Mouse (Mus musculus) intestine, embryonic 14.5 days (tissue): ENCODE measurements around the gene Cers6. TPM values are rescaled to one million over a fixed set of nuclear protein-coding genes. Genes with fewer than 3 reads are reported as not detected.
A peak's percentile ranks its signal among the peaks of the same experiment; 100 is the strongest.

Experiments used
- ATAC-seq: fragments of 200-750 bp; cut with Nextera tagmentation; replicated peaks from 2 replicates; pipeline ENCODE4 v1.8.0; 2017; ENCODE audit warnings: low read depth, moderate number of reproducible peaks, moderate TSS enrichment, moderate library complexity; ENCODE audit not compliant: low FRiP score, low TSS enrichment
- DNase-seq: peaks from one replicate; pipeline ENCODE4 v3.0.0-alpha.2; 2018; ENCODE audit warnings: low spot score
- H3K27ac ChIP-seq: fragments of 300-500 bp; sonication (generic); 2 replicates; pipeline ENCODE4 v1.5.1; 2014; ENCODE audit warnings: low read depth, mild to moderate bottlenecking, control low read depth
- H3K27me3 ChIP-seq: fragments of 300-500 bp; sonication (generic); replicated peaks from 2 replicates; pipeline ENCODE4 v1.6.1; 2014; ENCODE audit warnings: low read length, control low read depth; ENCODE audit not compliant: control insufficient read depth, insufficient read depth
- H3K36me3 ChIP-seq: fragments of 300-500 bp; sonication (generic); 2 replicates; pipeline ENCODE4 v1.6.1; 2014; ENCODE audit warnings: low read length, control low read depth; ENCODE audit not compliant: control insufficient read depth, insufficient read depth
- H3K4me1 ChIP-seq: fragments of 300-500 bp; sonication (generic); replicated peaks from 2 replicates; pipeline ENCODE4 v1.6.1; 2014; ENCODE audit warnings: low read length, control low read depth, mixed read lengths; ENCODE audit not compliant: control insufficient read depth, insufficient read depth
- H3K4me2 ChIP-seq: fragments of 300-500 bp; sonication (generic); 2 replicates; pipeline ENCODE4 v1.6.1; 2014; ENCODE audit warnings: low read length
- H3K4me3 ChIP-seq: fragments of 300-500 bp; sonication (generic); 2 replicates; pipeline ENCODE4 v1.5.1; 2014; ENCODE audit warnings: low read depth, low read length, control low read depth, mixed read lengths
- H3K9ac ChIP-seq: fragments of 300-500 bp; sonication (generic); 2 replicates; pipeline ENCODE4 v1.6.1; 2014; ENCODE audit warnings: mild to moderate bottlenecking, low read length
- H3K9me3 ChIP-seq: fragments of 300-500 bp; sonication (generic); 2 replicates; pipeline ENCODE4 v1.6.1; 2016; ENCODE audit warnings: low read length, control low read depth; ENCODE audit not compliant: control insufficient read depth
- WGBS: fragments of 180-500 bp; shearing (Covaris S2); extraction: QIAGEN DNeasy Blood & Tissue Kit; methylation state at CpG from one replicate; pipeline ENCODE4 v1.1.7; 2014; 5-methylcytosine and 5-hydroxymethylcytosine counted together
- polyA plus RNA-seq: library from polyadenylated mRNA; unstranded; fragments of >200 nt; fragmentation: Nextera tagmentation; extraction: Ambion mirVana; gene quantifications from 2 replicates; pipeline ENCODE4 v1.2.1, GENCODE M21; 2014

Gene Cers6
- polyA plus RNA-seq, 1 experiment from 2014 or later, result 49.0 TPM

DNA sequence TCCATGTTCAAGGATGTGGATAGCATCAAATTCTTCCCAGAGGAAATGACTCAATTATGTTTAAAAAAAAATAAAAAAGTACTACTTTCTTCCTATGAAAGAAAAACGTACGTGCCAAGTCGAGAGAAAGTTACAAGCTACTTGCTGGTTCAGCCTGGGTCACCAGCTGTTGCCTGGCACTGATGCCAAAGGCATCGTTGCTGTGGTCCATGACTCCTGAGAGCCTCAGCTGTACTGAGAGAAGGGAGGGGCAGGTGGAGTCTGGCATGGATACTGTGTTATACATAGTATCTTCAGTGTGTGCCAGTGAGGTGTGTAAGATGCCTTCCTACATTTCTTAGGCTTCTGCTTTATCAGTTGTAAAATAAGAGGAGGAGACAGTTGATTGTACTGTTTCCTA is 277.5 kb downstream of the Cers6 start:
- H3K27me3 ChIP-seq, result no peaks in the 10 kb centered on the region
- H3K36me3 ChIP-seq, result no peaks in the 10 kb centered on the region
- 71% methylated on average over 4 of the region's 4 CpGs for WGBS
- H3K9me3 ChIP-seq, result no peaks in the 10 kb centered on the region
- H3K27ac ChIP-seq, result no peak overlapping the region
- no peak overlapping the region for H3K4me3 ChIP-seq
- H3K4me1 ChIP-seq, result peaks cover 8% of the 10 kb centered on the region; the same call in 1 of the 2 replicates
- ATAC-seq, result no peak
- H3K4me2 ChIP-seq, result no peak overlapping the region
- H3K9ac ChIP-seq, result no peak overlapping the region
- DNase-seq, result peak; percentile 27

DNA sequence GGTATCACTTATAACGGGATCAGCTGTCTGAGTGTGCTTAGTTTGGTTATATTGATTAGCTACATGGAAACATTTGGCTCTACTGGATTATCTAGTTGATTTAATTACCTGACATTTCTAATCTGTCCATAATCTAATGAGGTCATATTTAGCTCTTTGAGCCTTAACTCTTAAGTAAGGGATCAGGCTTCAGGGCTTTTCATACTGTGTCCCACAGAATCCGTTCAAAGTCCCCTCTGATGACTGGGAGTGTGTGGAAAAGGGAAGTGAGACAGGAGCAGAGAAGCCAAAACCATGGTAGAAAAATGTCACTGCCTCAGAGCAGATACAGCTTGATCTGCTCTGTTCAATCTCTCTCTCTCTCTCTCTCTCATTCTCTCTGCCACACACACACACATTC is 279.0 kb downstream of the Cers6 start:
- DNase-seq, result no peak
- H3K9ac ChIP-seq, result no peak overlapping the region
- ATAC-seq, result no peak
- 56% methylated on average over 2 of the region's 2 CpGs for WGBS
- H3K4me1 ChIP-seq, result peaks cover 3% of the 10 kb centered on the region; the same call in 1 of the 2 replicates
- no peak overlapping the region for H3K27ac ChIP-seq
- H3K4me2 ChIP-seq, result no peak overlapping the region
- H3K9me3 ChIP-seq, result no peaks in the 10 kb centered on the region
- no peak overlapping the region for H3K4me3 ChIP-seq
- no peaks in the 10 kb centered on the region for H3K27me3 ChIP-seq
- no peaks in the 10 kb centered on the region for H3K36me3 ChIP-seq

DNA sequence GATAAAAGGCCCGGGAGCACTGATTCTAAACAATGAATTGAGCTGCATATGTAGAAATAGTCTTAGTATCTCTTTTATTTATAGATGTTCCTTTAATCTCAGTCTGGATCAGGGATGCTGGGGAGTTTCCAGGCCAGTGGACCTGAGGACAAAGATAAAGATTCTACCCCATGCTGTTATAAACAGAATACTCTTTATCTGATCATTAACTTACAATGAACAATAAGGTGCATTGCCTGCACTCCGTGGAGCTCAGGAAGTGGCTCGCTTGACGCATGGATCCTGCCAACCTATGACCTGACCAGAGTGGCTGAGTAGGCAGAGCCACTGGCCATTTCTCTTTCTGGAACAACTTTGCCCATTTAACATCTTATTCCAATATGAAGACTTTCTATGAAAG is 279.6 kb downstream of the Cers6 start:
- 54% methylated on average over 4 of the region's 4 CpGs for WGBS
- H3K27ac ChIP-seq, result no peak overlapping the region
- no peak overlapping the region for H3K4me2 ChIP-seq
- no peaks in the 10 kb centered on the region for H3K9me3 ChIP-seq
- H3K4me1 ChIP-seq, result no peaks in the 10 kb centered on the region
- no peaks in the 10 kb centered on the region for H3K36me3 ChIP-seq
- no peak overlapping the region for H3K4me3 ChIP-seq
- no peak for ATAC-seq
- no peak overlapping the region for H3K9ac ChIP-seq
- H3K27me3 ChIP-seq, result no peaks in the 10 kb centered on the region
- DNase-seq, result no peak

DNA sequence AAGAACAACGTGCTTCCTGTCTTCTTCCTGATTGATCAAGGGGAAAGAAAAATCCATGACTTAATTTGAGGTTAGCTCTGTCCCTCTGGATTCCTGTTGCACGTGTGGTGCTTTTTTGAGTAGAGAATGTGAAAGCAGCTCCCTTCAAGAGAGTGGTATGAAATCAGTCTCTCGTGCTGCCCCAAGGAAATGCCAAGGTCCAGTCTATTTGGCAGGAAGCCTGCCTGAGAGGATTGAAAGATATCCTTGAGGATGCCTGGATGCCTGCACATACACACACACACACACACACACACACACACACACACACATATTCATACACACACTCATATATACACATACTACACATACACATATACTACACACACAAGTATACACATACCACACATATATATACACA is 287.4 kb downstream of the Cers6 start:
- 67% methylated on average over 3 of the region's 3 CpGs for WGBS
- Histone ChIP-seq H3K9ac (no peak overlapping the region), H3K4me3 (no peak overlapping the region), H3K4me2 (no peak overlapping the region), H3K4me1 (no peaks in the 10 kb centered on the region), H3K27ac (no peak overlapping the region), H3K36me3 (no peaks in the 10 kb centered on the region), H3K27me3 (no peaks in the 10 kb centered on the region), H3K9me3 (no peaks in the 10 kb centered on the region)
- ATAC-seq, result no peak
- DNase-seq, result no peak

DNA sequence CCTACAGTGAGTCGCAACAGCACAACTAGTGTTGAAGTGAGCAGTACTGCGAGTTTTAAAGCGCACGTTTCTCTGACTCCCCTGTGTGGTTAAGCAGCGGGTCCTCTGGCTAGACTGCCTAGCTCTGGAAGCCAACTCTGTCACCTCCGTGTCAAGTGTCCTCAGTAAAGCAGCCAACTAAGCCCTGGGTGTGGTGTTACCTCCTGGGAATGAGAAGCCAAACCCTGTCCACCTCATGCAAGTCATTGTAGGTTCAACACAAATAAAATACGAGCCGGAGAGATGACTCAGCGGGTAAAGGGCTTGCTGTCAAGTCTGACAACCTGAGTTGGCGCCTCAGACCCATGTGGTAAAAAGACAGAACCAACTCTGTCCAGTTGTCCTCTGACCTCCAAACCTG is 287.9 kb downstream of the Cers6 start:
- H3K27ac ChIP-seq, result no peak overlapping the region
- ATAC-seq (no peak), DNase-seq (no peak)
- H3K36me3 ChIP-seq, result no peaks in the 10 kb centered on the region
- H3K9me3 ChIP-seq, result no peaks in the 10 kb centered on the region
- WGBS, result 85% methylated on average over 10 of the region's 10 CpGs
- H3K27me3 ChIP-seq, result no peaks in the 10 kb centered on the region
- H3K4me3 ChIP-seq, result no peak overlapping the region
- H3K9ac ChIP-seq, result no peak overlapping the region
- no peaks in the 10 kb centered on the region for H3K4me1 ChIP-seq
- no peak overlapping the region for H3K4me2 ChIP-seq

DNA sequence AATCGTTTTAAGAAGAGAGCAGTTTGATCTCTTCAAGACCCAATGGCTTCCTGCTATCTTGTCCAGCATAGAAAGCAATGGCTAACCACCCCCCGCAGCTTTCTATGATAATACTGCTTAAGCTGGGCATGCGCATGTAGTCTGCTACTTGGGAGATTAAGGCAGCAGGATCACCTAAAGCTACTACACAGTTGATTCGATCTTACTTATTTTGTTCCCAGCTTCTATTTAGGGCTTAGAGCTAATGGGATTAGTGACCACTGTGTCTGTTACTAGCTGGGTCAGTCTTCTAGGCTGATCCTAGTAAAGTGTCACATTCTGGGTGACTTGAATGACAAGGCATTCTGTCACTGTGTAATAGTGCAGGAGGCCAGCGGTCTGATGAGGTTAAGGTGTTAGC is 289.6 kb downstream of the Cers6 start:
- WGBS, result 78% methylated on average over 5 of the region's 5 CpGs
- no peak overlapping the region for H3K27ac ChIP-seq
- no peak for DNase-seq

DNA sequence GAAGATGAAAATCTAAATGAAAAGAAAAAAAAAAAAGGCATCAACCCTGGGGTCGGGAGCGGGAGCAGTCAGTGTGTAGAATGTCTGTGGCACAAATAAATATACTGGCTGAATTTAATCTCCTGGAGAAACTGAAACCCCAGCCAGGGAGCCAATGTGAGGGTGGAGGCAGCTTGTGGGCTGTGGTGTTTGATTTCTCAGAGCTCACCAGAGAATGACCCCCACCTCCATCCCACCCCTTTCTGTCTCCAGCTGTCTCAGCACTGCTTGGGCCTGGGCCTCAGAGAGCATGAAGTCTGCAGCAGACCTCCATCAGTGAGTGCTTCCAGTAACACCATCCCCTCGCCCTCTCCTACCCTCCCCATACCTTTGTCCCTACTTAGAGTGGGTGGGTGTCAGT is 294.6 kb downstream of the Cers6 start:
- ATAC-seq (no peak), DNase-seq (peak; percentile 45)
- WGBS, result 36% methylated on average over 3 of the region's 3 CpGs
- Histone ChIP-seq H3K9me3 (no peaks in the 10 kb centered on the region), H3K4me1 (no peaks in the 10 kb centered on the region), H3K9ac (no peak overlapping the region), H3K27me3 (no peaks in the 10 kb centered on the region), H3K27ac (no peak overlapping the region), H3K4me2 (no peak overlapping the region), H3K36me3 (no peaks in the 10 kb centered on the region), H3K4me3 (no peak overlapping the region)

More for the DNA sequence above, 289.6 kb downstream of the Cers6 start:
- H3K4me2 ChIP-seq, result no peak overlapping the region
- H3K9me3 ChIP-seq, result no peaks in the 10 kb centered on the region
- no peak overlapping the region for H3K9ac ChIP-seq
- no peak overlapping the region for H3K4me3 ChIP-seq
- H3K36me3 ChIP-seq, result no peaks in the 10 kb centered on the region
- H3K27me3 ChIP-seq, result no peaks in the 10 kb centered on the region
- ATAC-seq, result no peak
- H3K4me1 ChIP-seq, result no peaks in the 10 kb centered on the region

DNA sequence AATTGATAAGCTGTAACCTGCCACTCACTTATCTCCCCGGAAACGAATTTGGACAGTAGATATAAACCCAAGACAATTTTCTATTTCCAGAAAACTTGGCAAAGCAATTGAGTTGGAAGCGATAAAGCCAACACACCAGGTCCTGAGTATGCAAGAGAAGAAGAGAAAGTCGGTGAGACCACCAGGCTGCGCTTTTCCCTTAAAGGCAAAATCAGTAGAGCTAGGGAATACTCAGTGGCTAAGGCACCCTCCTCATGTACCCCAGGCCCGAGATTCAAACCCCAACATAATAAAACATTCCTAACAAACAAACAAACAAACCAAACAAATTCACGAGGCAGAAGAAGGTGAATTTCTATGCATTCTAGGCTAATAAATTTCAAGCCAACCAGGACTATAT is 295.0 kb downstream of the Cers6 start:
- no peaks in the 10 kb centered on the region for H3K9me3 ChIP-seq
- H3K4me3 ChIP-seq, result no peak overlapping the region
- DNase-seq, result no peak
- no peaks in the 10 kb centered on the region for H3K36me3 ChIP-seq
- 59% methylated on average over 7 of the region's 7 CpGs for WGBS
- no peak for ATAC-seq
- no peaks in the 10 kb centered on the region for H3K4me1 ChIP-seq
- H3K4me2 ChIP-seq, result no peak overlapping the region
- H3K27me3 ChIP-seq, result no peaks in the 10 kb centered on the region
- no peak overlapping the region for H3K27ac ChIP-seq
- no peak overlapping the region for H3K9ac ChIP-seq

DNA sequence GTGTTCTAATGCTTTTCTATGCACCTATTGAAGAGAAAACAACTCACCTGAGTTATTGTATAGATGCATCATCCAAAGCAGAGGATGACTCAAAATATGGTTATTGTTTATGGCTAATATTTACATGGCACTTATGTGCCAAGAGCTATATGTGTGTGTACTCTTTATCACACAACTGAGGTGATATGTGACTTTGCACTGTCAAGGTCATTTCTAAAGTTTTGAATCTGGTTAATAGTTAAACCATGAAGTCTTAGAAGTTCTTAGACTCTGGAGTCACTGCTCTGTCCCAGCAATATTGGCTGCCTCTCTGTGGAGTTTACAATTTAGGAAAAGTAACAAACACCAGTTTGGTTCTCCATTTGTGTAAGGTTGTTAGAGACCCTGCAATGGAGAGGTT is 297.7 kb downstream of the Cers6 start:
- no peak for DNase-seq
- no peaks in the 10 kb centered on the region for H3K9me3 ChIP-seq
- no peak for ATAC-seq
- H3K27me3 ChIP-seq, result no peaks in the 10 kb centered on the region
- H3K4me1 ChIP-seq, result no peaks in the 10 kb centered on the region
- H3K4me3 ChIP-seq, result no peak overlapping the region
- H3K9ac ChIP-seq, result no peak overlapping the region
- H3K4me2 ChIP-seq, result no peak overlapping the region
- H3K27ac ChIP-seq, result no peak overlapping the region
- no peaks in the 10 kb centered on the region for H3K36me3 ChIP-seq
